Mouse (Mus musculus): ENCODE results near the gene Ahnak2. TPM values are rescaled to one million over a fixed set of nuclear protein-coding genes. Genes with fewer than 3 reads are reported as not detected.
A peak's percentile ranks its signal among the peaks of the same experiment; 100 is the strongest.

The Ahnak2 gene
- polyA plus RNA-seq, 1 experiment from 2014 or later: 2.0 TPM

GRCm38 (mm10) chr12:112840209-112841086 lies 38.0 kb upstream of the Ahnak2 start:
- 0 out of 2 replicates have a peak, but pooled peaks have one; percentile 14 for ATAC-seq (replicated peaks; ENCODE audit: extremely low read depth, insufficient read depth, low FRiP score)
- no peaks in the 10 kb centered on the region for H3K27me3 ChIP-seq (ENCODE audit: control insufficient read depth, insufficient read depth, low read length)
- no peak overlapping the region for H3K9ac ChIP-seq (ENCODE audit: low read length)
- H3K4me3 ChIP-seq (ENCODE audit: low read length): no peak overlapping the region
- H3K27ac ChIP-seq (ENCODE audit: low read length): no peak overlapping the region
- 67% methylated on average over 25 of the region's 25 CpGs for WGBS
- H3K4me1 ChIP-seq (ENCODE audit: control insufficient read depth, insufficient read depth, low read length): no peaks in the 10 kb centered on the region
- 0 out of 2 replicates have a peak, but pooled peaks cover 3% of the 10 kb centered on the region for H3K9me3 ChIP-seq (replicated peaks; ENCODE audit: control insufficient read depth, low read length)
- H3K36me3 ChIP-seq (ENCODE audit: control insufficient read depth, insufficient read depth): no peaks in the 10 kb centered on the region
- no peak overlapping the region for H3K4me2 ChIP-seq (ENCODE audit: low read depth, low read length)

GRCm38 (mm10) chr12:112835046-112835445 lies 32.6 kb upstream of the Ahnak2 start:
- no peak for ATAC-seq (replicated peaks; ENCODE audit: extremely low read depth, insufficient read depth, low FRiP score)
- H3K4me2 ChIP-seq (ENCODE audit: low read depth, low read length): no peak overlapping the region
- WGBS: 66% methylated on average over 2 of the region's 2 CpGs
- H3K4me1 ChIP-seq (ENCODE audit: control insufficient read depth, insufficient read depth, low read length): peaks cover 6% of the 10 kb centered on the region
- 0 out of 2 replicates have a peak, but pooled peaks cover 3% of the 10 kb centered on the region for H3K9me3 ChIP-seq (replicated peaks; ENCODE audit: control insufficient read depth, low read length)
- H3K36me3 ChIP-seq (ENCODE audit: control insufficient read depth, insufficient read depth): 0 out of 2 replicates have a peak, but pooled peaks cover 3% of the 10 kb centered on the region
- no peak overlapping the region for H3K9ac ChIP-seq (ENCODE audit: low read length)
- H3K27me3 ChIP-seq (ENCODE audit: control insufficient read depth, insufficient read depth, low read length): no peaks in the 10 kb centered on the region
- no peak overlapping the region for H3K27ac ChIP-seq (ENCODE audit: low read length)
- no peak overlapping the region for H3K4me3 ChIP-seq (ENCODE audit: low read length)

GRCm38 (mm10) chr12:112833527-112833926 lies 31.1 kb upstream of the Ahnak2 start:
- 0 out of 2 replicates have a peak, but pooled peaks cover 3% of the 10 kb centered on the region for H3K36me3 ChIP-seq (ENCODE audit: control insufficient read depth, insufficient read depth)
- no peaks in the 10 kb centered on the region for H3K27me3 ChIP-seq (ENCODE audit: control insufficient read depth, insufficient read depth, low read length)
- no peak overlapping the region for H3K4me3 ChIP-seq (ENCODE audit: low read length)
- no peak overlapping the region for H3K27ac ChIP-seq (ENCODE audit: low read length)
- ATAC-seq (replicated peaks; ENCODE audit: extremely low read depth, insufficient read depth, low FRiP score): no peak
- H3K9me3 ChIP-seq (replicated peaks; ENCODE audit: control insufficient read depth, low read length): no peaks in the 10 kb centered on the region
- peaks cover 6% of the 10 kb centered on the region for H3K4me1 ChIP-seq (ENCODE audit: control insufficient read depth, insufficient read depth, low read length)
- no peak overlapping the region for H3K4me2 ChIP-seq (ENCODE audit: low read depth, low read length)
- 68% methylated on average over 6 of the region's 6 CpGs for WGBS
- no peak overlapping the region for H3K9ac ChIP-seq (ENCODE audit: low read length)

- Histone ChIP-seq H3K27me3 (ENCODE audit: control insufficient read depth, insufficient read depth, low read length) (no peaks in the 10 kb centered on the region), H3K36me3 (ENCODE audit: control insufficient read depth, insufficient read depth) (peaks cover 5% of the 10 kb centered on the region; the same call in 1 of the 2 replicates), H3K4me2 (ENCODE audit: low read depth, low read length) (no peak overlapping the region), H3K9me3 (replicated peaks; ENCODE audit: control insufficient read depth, low read length) (no peaks in the 10 kb centered on the region), H3K4me1 (ENCODE audit: control insufficient read depth, insufficient read depth, low read length) (peaks cover 14% of the 10 kb centered on the region), H3K4me3 (ENCODE audit: low read length) (no peak overlapping the region), H3K27ac (ENCODE audit: low read length) (no peak overlapping the region), H3K9ac (ENCODE audit: low read length) (no peak overlapping the region)
- WGBS: 88% methylated on average over 5 of the region's 5 CpGs
- no peak for ATAC-seq (replicated peaks; ENCODE audit: extremely low read depth, insufficient read depth, low FRiP score)
These were observed 30.0 kb upstream of the Ahnak2 start for GRCm38 (mm10) chr12:112832411-112832810.

- Histone ChIP-seq H3K9me3 (replicated peaks; ENCODE audit: control insufficient read depth, low read length) (no peaks in the 10 kb centered on the region), H3K27me3 (ENCODE audit: control insufficient read depth, insufficient read depth, low read length) (no peaks in the 10 kb centered on the region), H3K27ac (ENCODE audit: low read length) (no peak overlapping the region), H3K36me3 (ENCODE audit: control insufficient read depth, insufficient read depth) (peaks cover 9% of the 10 kb centered on the region), H3K4me3 (ENCODE audit: low read length) (peak overlapping the region; percentile 75), H3K4me1 (ENCODE audit: control insufficient read depth, insufficient read depth, low read length) (peaks cover 30% of the 10 kb centered on the region), H3K9ac (ENCODE audit: low read length) (peak overlapping the region; percentile 80), H3K4me2 (ENCODE audit: low read depth, low read length) (peak overlapping the region; percentile 73)
- no peak for ATAC-seq (replicated peaks; ENCODE audit: extremely low read depth, insufficient read depth, low FRiP score)
- WGBS: 72% methylated on average over 3 of the region's 3 CpGs
These were observed 28.1 kb upstream of the Ahnak2 start for GRCm38 (mm10) chr12:112830570-112830969.

GRCm38 (mm10) chr12:112830141-112830540 lies 27.7 kb upstream of the Ahnak2 start:
- 7% methylated on average over 2 of the region's 2 CpGs for WGBS
- Histone ChIP-seq H3K36me3 (ENCODE audit: control insufficient read depth, insufficient read depth) (peaks cover 9% of the 10 kb centered on the region), H3K4me2 (ENCODE audit: low read depth, low read length) (peak overlapping the region; percentile 73), H3K9me3 (replicated peaks; ENCODE audit: control insufficient read depth, low read length) (no peaks in the 10 kb centered on the region), H3K4me3 (ENCODE audit: low read length) (peak overlapping the region; percentile 75), H3K27me3 (ENCODE audit: control insufficient read depth, insufficient read depth, low read length) (no peaks in the 10 kb centered on the region), H3K9ac (ENCODE audit: low read length) (peak overlapping the region; percentile 80), H3K27ac (ENCODE audit: low read length) (peak overlapping the region; percentile 77), H3K4me1 (ENCODE audit: control insufficient read depth, insufficient read depth, low read length) (peaks cover 32% of the 10 kb centered on the region)
- no peak for ATAC-seq (replicated peaks; ENCODE audit: extremely low read depth, insufficient read depth, low FRiP score)

GRCm38 (mm10) chr12:112829244-112829864 lies 26.9 kb upstream of the Ahnak2 start, which contains the start of gene Cdca4:
Cdca4 (minus strand) TSS chr12:112829423.
- Histone ChIP-seq H3K4me3 (ENCODE audit: low read length) (peak within 1 kb of the TSS; percentile 87), H3K4me1 (ENCODE audit: control insufficient read depth, insufficient read depth, low read length) (peaks cover 38% of the 10 kb centered on the region), H3K27me3 (ENCODE audit: control insufficient read depth, insufficient read depth, low read length) (no peaks in the 10 kb centered on the region), H3K36me3 (ENCODE audit: control insufficient read depth, insufficient read depth) (peaks cover 11% of the 10 kb centered on the region), H3K27ac (ENCODE audit: low read length) (peak within 1 kb of the TSS; percentile 92), H3K4me2 (ENCODE audit: low read depth, low read length) (peak within 1 kb of the TSS; percentile 73), H3K9me3 (replicated peaks; ENCODE audit: control insufficient read depth, low read length) (no peaks in the 10 kb centered on the region), H3K9ac (ENCODE audit: low read length) (peak within 1 kb of the TSS; percentile 94)
- ATAC-seq (replicated peaks; ENCODE audit: extremely low read depth, insufficient read depth, low FRiP score): peak; percentile 96
- under 1% methylated on average over 64 of the region's 72 CpGs for WGBS

GRCm38 (mm10) chr12:112828501-112829243 lies 26.2 kb upstream of the Ahnak2 start:
- under 1% methylated on average over 51 of the region's 51 CpGs for WGBS
- H3K36me3 ChIP-seq (ENCODE audit: control insufficient read depth, insufficient read depth): peaks cover 11% of the 10 kb centered on the region
- peak overlapping the region; percentile 72 for H3K4me2 ChIP-seq (ENCODE audit: low read depth, low read length)
- H3K27me3 ChIP-seq (ENCODE audit: control insufficient read depth, insufficient read depth, low read length): no peaks in the 10 kb centered on the region
- H3K9me3 ChIP-seq (replicated peaks; ENCODE audit: control insufficient read depth, low read length): no peaks in the 10 kb centered on the region
- H3K9ac ChIP-seq (ENCODE audit: low read length): peak overlapping the region; percentile 94
- peak overlapping the region; percentile 92 for H3K27ac ChIP-seq (ENCODE audit: low read length)
- peaks cover 45% of the 10 kb centered on the region for H3K4me1 ChIP-seq (ENCODE audit: control insufficient read depth, insufficient read depth, low read length)
- peak overlapping the region; percentile 87 for H3K4me3 ChIP-seq (ENCODE audit: low read length)
- ATAC-seq (replicated peaks; ENCODE audit: extremely low read depth, insufficient read depth, low FRiP score): peak; percentile 85

All from heart, embryonic 16.5 days (tissue).